Mouse (Mus musculus) stomach, postnatal 0 days (tissue): Measurements from ENCODE around the gene Garem2. TPM values are rescaled to one million over a fixed set of nuclear protein-coding genes. Genes with fewer than 3 reads are reported as not detected.

Experiments used
- ATAC-seq: fragments of 200-750 bp; cut with Nextera tagmentation; 2 replicates; pipeline ENCODE4 v1.8.0; 2017; ENCODE audit not compliant: low FRiP score, low TSS enrichment
- DNase-seq: peaks from one replicate; pipeline ENCODE4 v3.0.0-alpha.2; 2016; ENCODE audit warnings: low spot score
- H3K27ac ChIP-seq: fragments of 300-500 bp; sonication (generic); replicated peaks from 2 replicates; pipeline ENCODE4 v1.5.1; 2014; ENCODE audit warnings: mild to moderate bottlenecking, control low read depth
- H3K27me3 ChIP-seq: fragments of 300-500 bp; sonication (generic); 2 replicates; pipeline ENCODE4 v1.6.1; 2014; ENCODE audit warnings: low read length; ENCODE audit not compliant: control insufficient read depth, insufficient read depth
- H3K36me3 ChIP-seq: fragments of 300-500 bp; sonication (generic); 2 replicates; pipeline ENCODE4 v1.6.1; 2014; ENCODE audit warnings: low read length, mixed read lengths; ENCODE audit not compliant: control insufficient read depth, insufficient read depth
- H3K4me1 ChIP-seq: fragments of 300-500 bp; sonication (generic); replicated peaks from 2 replicates; pipeline ENCODE4 v1.6.1; 2014; ENCODE audit warnings: antibody characterized with exemption; ENCODE audit not compliant: control insufficient read depth, insufficient read depth
- H3K4me2 ChIP-seq: fragments of 300-500 bp; sonication (generic); replicated peaks from 2 replicates; pipeline ENCODE4 v1.6.1; 2014; ENCODE audit warnings: low read depth, mild to moderate bottlenecking, control low read depth, moderate library complexity
- H3K4me3 ChIP-seq: fragments of 300-500 bp; sonication (generic); 2 replicates; pipeline ENCODE4 v1.5.1; 2014; ENCODE audit warnings: low read depth, low read length, control low read depth
- H3K9ac ChIP-seq: fragments of 300-500 bp; sonication (generic); 2 replicates; pipeline ENCODE4 v1.6.1; 2014; ENCODE audit warnings: mild to moderate bottlenecking, low read length, control low read depth, mixed read lengths
- H3K9me3 ChIP-seq: fragments of 300-500 bp; sonication (generic); 2 replicates; pipeline ENCODE4 v1.6.1; 2016; ENCODE audit warnings: low read length; ENCODE audit not compliant: control insufficient read depth
- CTCF ChIP-seq: IDR thresholded peaks from 2 replicates; pipeline ENCODE4 v1.5.1; 2016; ENCODE audit warnings: antibody characterized with exemption, low read depth, mild to moderate bottlenecking, moderate library complexity
- EP300 ChIP-seq: optimal IDR thresholded peaks from 2 replicates; pipeline ENCODE3; 2016; ENCODE audit warnings: antibody characterized with exemption
- WGBS: fragments of 180-500 bp; shearing (Covaris S2); extraction: QIAGEN DNeasy Blood & Tissue Kit; methylation state at CpG from one replicate; pipeline ENCODE4 v1.1.7; 2014; 5-methylcytosine and 5-hydroxymethylcytosine counted together
- polyA plus RNA-seq: library from polyadenylated mRNA; unstranded; fragments of >200 nt; fragmentation: Nextera tagmentation; extraction: Ambion mirVana; gene quantifications from 2 replicates; pipeline ENCODE4 v1.2.1, GENCODE M21; 2015

Gene Garem2
- polyA plus RNA-seq, 1 experiment from 2014 or later = 0.12 TPM

DNA sequence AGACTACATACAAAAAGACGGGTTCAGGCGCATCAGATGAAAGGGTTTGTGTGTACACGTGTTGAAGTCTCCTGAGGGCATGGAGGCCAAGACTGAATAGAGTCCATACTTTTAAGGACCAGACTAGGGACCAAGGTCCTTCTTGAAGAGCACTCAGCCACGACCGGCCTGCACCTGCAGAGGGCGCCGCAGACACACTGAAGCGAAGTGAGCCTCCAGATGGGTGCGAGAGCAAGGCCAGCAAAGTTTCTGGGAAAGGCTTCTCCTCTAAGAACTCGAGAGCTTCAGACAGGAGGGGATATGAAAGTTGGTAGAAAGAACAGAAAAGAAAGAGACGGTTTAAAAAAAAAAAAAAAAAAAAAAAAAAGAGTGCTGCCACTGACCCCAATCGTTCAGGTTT, 622 bp upstream of the Garem2 start:
- peak overlapping the region; percentile 77 for H3K4me2 ChIP-seq
- ATAC-seq = no peak
- WGBS = 6% methylated on average over 12 of the region's 12 CpGs
- 0 out of 2 replicates have a peak overlapping the region, but pooled peaks have one; percentile 44 for H3K4me3 ChIP-seq
- H3K9me3 ChIP-seq = no peaks in the 10 kb centered on the region
- H3K36me3 ChIP-seq = no peaks in the 10 kb centered on the region
- TF ChIP-seq EP300 (no peak), CTCF (peak; percentile 75)
- peaks cover 4% of the 10 kb centered on the region; the same call in 1 of the 2 replicates for H3K27me3 ChIP-seq
- no peak overlapping the region for H3K27ac ChIP-seq
- no peak overlapping the region for H3K9ac ChIP-seq
- DNase-seq = no peak
- H3K4me1 ChIP-seq = peaks cover 5% of the 10 kb centered on the region

DNA sequence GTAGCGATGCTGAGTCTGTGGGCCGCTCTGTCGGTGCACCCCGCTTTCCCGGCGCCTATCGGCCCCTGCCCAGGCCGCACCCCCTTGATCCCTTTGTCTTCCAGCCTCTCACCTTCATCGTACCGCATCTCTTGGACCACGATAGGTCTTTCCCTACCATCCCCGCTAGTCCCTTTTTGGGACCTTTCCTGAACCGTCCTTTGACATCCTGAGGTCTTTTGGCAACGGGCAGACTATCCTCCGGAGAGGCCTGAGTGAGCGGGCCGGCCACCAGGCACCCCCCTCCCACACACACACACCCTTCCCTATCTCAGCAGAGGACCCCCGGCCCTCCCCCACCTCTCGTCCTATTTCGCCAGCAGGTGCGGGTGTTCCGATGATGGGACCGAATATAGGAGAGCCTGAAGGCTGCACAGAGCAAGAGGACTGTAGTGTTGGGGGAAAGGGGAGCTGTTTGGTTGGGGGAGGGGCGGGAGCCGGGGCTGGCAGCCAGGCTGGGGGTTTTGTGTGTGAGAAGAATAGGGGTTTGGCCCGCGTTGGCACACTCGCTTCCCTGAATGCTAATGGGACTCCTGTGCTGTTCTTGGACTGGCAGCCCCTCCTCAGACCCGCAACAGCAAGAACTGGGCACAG, 823 bp downstream of the Garem2 start, which contains the start of gene 3110082J24Rik:
3110082J24Rik (minus strand) TSS at position 419 of the 633 bp plus-strand sequence.
- Histone ChIP-seq H3K36me3 (no peaks in the 10 kb centered on the region), H3K9me3 (no peaks in the 10 kb centered on the region), H3K4me3 (peak within 1 kb of the TSS; percentile 44), H3K27ac (no peak within 1 kb of the TSS), H3K27me3 (peaks cover 4% of the 10 kb centered on the region; the same call in 1 of the 2 replicates), H3K4me2 (peak within 1 kb of the TSS; percentile 77), H3K4me1 (peaks cover 5% of the 10 kb centered on the region), H3K9ac (peak within 1 kb of the TSS; percentile 45; the same call in 1 of the 2 replicates)
- no peak for DNase-seq
- no peak for ATAC-seq
- TF ChIP-seq CTCF (no peak), EP300 (no peak)
- WGBS = 6% methylated on average over 29 of the region's 29 CpGs

GRCm38 (mm10) chr5:30106756-30107155, 1.8 kb downstream of the Garem2 start:
- Histone ChIP-seq H3K4me2 (no peak overlapping the region), H3K27ac (no peak overlapping the region), H3K4me3 (no peak overlapping the region), H3K9me3 (no peaks in the 10 kb centered on the region), H3K27me3 (peaks cover 8% of the 10 kb centered on the region; the same call in 1 of the 2 replicates), H3K9ac (no peak overlapping the region), H3K36me3 (no peaks in the 10 kb centered on the region), H3K4me1 (peaks cover 5% of the 10 kb centered on the region)
- ATAC-seq (no peak), DNase-seq (no peak)
- WGBS = 37% methylated on average over 2 of the region's 2 CpGs
- TF ChIP-seq EP300 (no peak), CTCF (no peak)

- DNase-seq = no peak
- no peak overlapping the region for H3K9ac ChIP-seq
- TF ChIP-seq CTCF (no peak), EP300 (no peak)
- peaks cover 5% of the 10 kb centered on the region for H3K4me1 ChIP-seq
- 24% methylated on average over 7 of the region's 7 CpGs for WGBS
- H3K4me2 ChIP-seq = no peak overlapping the region
- ATAC-seq = no peak
- no peak overlapping the region for H3K4me3 ChIP-seq
- no peaks in the 10 kb centered on the region for H3K36me3 ChIP-seq
- H3K27ac ChIP-seq = no peak overlapping the region
- peaks cover 8% of the 10 kb centered on the region; the same call in 1 of the 2 replicates for H3K27me3 ChIP-seq
- H3K9me3 ChIP-seq = no peaks in the 10 kb centered on the region
Observed at GRCm38 (mm10) chr5:30107186-30107585, 2.2 kb downstream of the Garem2 start.

DNA sequence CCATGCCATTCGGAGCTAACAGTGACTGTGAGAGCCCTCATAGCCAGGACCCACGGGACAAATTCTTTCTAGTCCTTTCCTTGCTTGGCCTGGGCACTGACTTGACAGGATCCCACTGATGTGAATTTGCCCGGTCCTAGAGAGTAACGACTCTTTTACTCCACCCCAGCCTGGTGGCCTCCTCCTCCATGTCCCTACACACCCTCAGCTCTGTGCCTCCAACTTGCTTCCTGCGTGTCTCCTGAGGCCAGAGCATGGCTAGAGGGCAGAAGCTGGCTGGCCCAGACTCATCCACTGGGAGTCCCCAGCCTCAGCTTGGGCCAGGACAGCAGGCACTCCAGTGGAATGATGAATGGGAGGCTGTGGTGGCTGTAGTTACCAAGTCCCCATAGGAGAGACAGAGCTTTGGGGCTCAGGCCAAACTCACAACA, 2.7 kb downstream of the Garem2 start:
- TF ChIP-seq CTCF (no peak), EP300 (no peak)
- Histone ChIP-seq H3K9me3 (no peaks in the 10 kb centered on the region), H3K4me1 (peaks cover 5% of the 10 kb centered on the region), H3K36me3 (no peaks in the 10 kb centered on the region), H3K27ac (no peak overlapping the region), H3K4me3 (no peak overlapping the region), H3K9ac (no peak overlapping the region), H3K4me2 (no peak overlapping the region), H3K27me3 (peaks cover 8% of the 10 kb centered on the region; the same call in 1 of the 2 replicates)
- WGBS = 33% methylated on average over 5 of the region's 5 CpGs
- ATAC-seq (no peak), DNase-seq (no peak)

DNA sequence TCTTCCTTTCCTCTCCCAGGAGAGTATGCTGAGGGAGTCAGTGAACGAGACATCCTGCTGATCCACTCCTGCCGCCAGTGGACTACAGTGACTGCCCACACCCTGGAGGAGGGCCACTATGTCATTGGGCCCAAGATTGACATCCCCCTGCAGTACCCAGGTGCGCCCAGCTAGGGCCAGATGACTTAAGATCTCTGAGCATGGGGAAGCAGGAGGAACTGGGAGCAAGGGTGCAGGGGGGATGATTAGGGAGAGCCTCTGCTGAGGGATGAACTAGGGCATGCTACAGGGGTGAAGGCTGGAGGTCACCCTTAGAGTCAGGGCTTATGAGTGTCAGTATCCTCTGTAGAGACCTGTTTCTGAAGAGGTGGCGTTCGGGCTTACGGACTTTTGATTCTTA, 3.3 kb downstream of the Garem2 start:
- Histone ChIP-seq H3K4me1 (peaks cover 5% of the 10 kb centered on the region), H3K9me3 (no peaks in the 10 kb centered on the region), H3K9ac (no peak overlapping the region), H3K4me2 (no peak overlapping the region), H3K36me3 (no peaks in the 10 kb centered on the region), H3K27ac (no peak overlapping the region), H3K27me3 (peaks cover 8% of the 10 kb centered on the region; the same call in 1 of the 2 replicates), H3K4me3 (no peak overlapping the region)
- no peak for DNase-seq
- 89% methylated on average over 6 of the region's 6 CpGs for WGBS
- TF ChIP-seq CTCF (no peak), EP300 (no peak)
- ATAC-seq = no peak
